Mouse (Mus musculus): ENCODE results near the gene Mvb12a. TPM values are rescaled to one million over a fixed set of nuclear protein-coding genes. Genes with fewer than 3 reads are reported as not detected.

The Mvb12a gene
- 24.0 and 26.3 TPM in 2 replicates for polyA plus RNA-seq (2012; rRNA removed)

GRCm38 (mm10) chr8:71542632-71543343, at the start of gene Mvb12a:
TSS of gene Mvb12a (plus strand) at chr8:71542922.

DNA sequence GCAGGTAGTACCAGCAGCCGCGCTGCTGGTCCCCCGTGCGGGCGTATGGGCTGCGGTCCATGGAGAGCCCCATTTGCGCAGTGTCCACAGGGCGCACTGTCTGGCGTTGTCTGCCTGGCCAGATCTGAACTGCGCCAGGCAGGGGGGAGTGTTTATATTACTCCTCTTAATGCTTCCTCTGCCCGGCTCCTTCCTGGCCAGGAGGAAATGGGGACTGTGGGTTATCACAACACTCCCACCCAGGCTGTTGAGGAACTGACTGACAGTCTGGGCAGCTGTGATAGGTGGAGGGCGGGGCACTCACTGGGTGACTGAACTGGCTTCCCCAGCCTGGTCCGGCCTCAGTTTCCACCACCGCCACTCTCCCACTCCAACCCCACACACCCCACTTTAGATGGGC, 31.1 kb upstream of the Mvb12a start, which contains the start of gene Plvap:
Gene Plvap (minus strand): TSS at position 109 of the 400 bp plus-strand sequence.

GRCm38 (mm10) chr8:71525226-71526050, 17.3 kb upstream of the Mvb12a start, which contains the start of gene Ccdc194:
TSS of gene Ccdc194 (minus strand) at chr8:71525711.

GRCm38 (mm10) chr8:71537028-71537867, 5.5 kb upstream of the Mvb12a start, which contains the start of gene Bst2:
TSS of gene Bst2 (minus strand) at chr8:71537456.

GRCm38 (mm10) chr8:71558071-71558957, 15.6 kb downstream of the Mvb12a start, which contains the start of gene Tmem221:
TSS of gene Tmem221 (minus strand) at chr8:71558871.

DNA sequence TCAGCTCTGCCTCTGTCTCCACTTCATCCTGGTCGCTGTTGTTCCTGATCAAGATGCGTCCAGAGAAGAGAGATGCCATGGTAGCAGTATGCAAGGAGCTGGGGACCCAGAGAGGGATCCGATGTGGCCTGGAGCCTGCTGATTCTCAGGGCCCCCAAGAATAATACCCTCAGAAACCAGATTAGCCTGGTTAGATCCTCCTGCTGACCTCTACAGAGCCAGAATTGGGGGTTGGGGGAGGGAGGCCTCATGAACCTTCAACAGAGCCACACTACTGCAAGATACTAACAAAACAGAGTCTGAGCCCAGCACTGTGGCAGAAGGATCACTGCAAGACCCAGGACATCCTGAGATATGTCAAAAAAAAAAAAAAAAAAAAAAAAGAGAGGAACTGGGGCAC, 23.8 kb downstream of the Mvb12a start, which contains the start of gene Nxnl1:
Gene Nxnl1 (minus strand): TSS at position 101 of the 400 bp plus-strand sequence.

DNA sequence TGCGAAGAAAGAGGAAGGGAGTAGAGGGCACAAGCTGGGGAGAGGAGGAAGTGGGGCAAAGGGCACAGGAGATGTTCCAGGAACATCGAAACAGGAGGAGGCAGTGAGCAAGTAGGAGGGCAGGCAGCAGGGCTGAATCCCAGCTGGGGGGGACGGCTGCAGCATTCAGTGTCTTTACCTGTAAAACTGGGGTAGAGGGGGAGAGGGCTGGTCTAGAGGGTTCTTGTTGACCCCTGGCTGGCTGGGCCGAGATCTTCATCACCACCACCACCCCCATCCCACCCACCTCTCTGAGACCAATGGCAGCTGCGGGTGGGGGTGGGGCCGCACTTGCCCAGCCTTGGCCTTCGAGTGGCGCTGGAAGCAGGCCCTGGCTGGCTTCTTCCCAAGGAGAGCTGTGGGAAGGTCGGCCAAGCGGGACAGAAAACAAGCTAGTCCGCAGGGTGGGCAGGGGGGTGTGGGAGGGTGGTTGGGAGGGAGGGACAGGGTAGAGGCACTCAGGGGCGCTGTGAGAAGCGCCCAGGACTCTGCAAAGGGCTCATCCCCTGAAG, 25.7 kb downstream of the Mvb12a start, which contains the start of gene Slc27a1:
Gene Slc27a1 (plus strand): TSS at position 496 of the 551 bp plus-strand sequence.

DNA sequence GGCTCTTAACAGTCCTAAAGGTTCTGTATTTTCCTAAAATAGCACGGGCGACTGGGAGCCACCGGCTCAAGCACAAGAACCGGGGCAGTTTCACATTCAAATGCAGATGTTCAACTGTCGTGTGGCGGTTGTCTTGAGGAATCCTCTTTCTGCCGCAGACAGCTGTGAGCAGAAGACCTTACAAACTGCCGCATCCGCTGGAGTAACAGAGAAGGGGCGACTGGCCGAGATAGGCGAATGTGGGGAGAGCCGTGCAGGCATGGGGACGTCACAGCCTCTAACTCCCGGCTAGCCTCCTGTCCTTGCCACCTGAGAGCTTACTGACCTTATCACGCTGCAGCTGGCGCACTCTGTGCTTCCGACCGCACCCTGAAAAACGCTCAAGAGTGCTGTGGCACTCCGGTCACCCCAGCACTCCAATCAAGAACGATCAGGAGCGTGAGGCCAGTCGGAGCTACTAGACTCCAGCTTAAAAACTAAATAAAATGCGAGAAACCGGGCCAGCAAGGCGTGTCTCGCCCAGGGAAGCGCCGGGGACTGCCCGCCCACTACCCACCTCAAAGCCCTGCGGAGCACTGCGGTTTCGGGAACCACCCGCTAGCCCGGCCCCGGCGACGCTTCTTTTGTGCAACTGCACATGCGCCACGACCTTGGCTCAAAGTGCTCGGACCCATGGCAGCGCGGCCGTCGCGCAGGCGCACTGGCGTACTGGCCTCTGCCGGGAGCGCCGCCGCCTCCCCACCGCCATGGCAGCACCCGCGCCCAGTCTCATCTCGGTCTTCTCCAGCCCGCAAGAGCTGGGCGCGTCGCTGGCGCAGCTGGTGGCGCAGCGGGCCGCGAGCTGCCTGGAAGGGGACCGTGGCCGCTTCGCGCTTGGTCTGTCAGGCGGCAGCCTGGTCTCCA, 49.0 kb downstream of the Mvb12a start, which contains the start of gene Pgls:
Gene Pgls (plus strand): TSS at position 706 of the 903 bp plus-strand sequence.

DNA sequence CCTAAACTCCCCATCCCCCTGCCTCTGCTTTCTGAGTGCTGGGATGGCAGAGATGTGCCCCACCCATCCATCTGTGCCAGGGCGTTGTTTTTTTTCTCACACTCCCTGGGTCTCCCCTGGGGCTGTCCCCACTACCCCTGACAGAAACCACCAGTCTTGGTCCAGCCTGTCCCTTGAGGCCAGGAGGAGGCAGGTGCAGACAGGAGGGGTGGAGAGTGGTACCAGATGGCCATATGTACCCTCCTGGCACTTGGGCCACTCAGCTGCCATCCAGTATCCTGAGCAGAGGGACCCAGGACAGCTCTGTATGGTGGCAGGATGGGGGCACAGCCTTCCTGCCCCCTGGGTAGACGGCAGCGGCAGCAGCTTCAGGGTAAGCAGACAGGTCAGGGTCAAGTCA, 54.7 kb downstream of the Mvb12a start, which contains the start of gene Fam129c:
Gene Fam129c (plus strand): TSS at position 198 of the 400 bp plus-strand sequence.

Other genes starting within 250 kb of the Mvb12a start
- 53.8 and 56.8 TPM in 2 replicates for gene Use1, start 176.1 kb upstream of the Mvb12a start, polyA plus RNA-seq (2012; rRNA removed)
- 3.0 and 3.1 TPM in 2 replicates for gene Ocel1, start 171.6 kb upstream of the Mvb12a start, polyA plus RNA-seq (2012; rRNA removed)
- gene Nr2f6, start 161.0 kb upstream of the Mvb12a start, polyA plus RNA-seq (2012; rRNA removed): 15.0 and 18.0 TPM in 2 replicates
- gene Ushbp1, start 147.1 kb upstream of the Mvb12a start, polyA plus RNA-seq (2012; rRNA removed): 3.0 and 3.2 TPM in 2 replicates
- gene Babam1, start 146.1 kb upstream of the Mvb12a start, polyA plus RNA-seq (2012; rRNA removed): 51.3 and 56.2 TPM in 2 replicates
- 45.6 and 52.2 TPM in 2 replicates for gene Ankle1, start 136.9 kb upstream of the Mvb12a start, polyA plus RNA-seq (2012; rRNA removed)
- gene Abhd8, start 79.3 kb upstream of the Mvb12a start, polyA plus RNA-seq (2012; rRNA removed): 6.4 and 6.5 TPM in 2 replicates
- gene Mrpl34, start 78.0 kb upstream of the Mvb12a start, polyA plus RNA-seq (2012; rRNA removed): 39.4 and 44.7 TPM in 2 replicates
- gene Dda1, start 73.7 kb upstream of the Mvb12a start, polyA plus RNA-seq (2012; rRNA removed): 21.8 and 25.0 TPM in 2 replicates
- 1.3 and 1.8 TPM in 2 replicates for gene Ano8, start 57.0 kb upstream of the Mvb12a start, polyA plus RNA-seq (2012; rRNA removed)
- gene Gtpbp3, start 54.8 kb upstream of the Mvb12a start, polyA plus RNA-seq (2012; rRNA removed): 8.4 and 8.9 TPM in 2 replicates
- 15.8 TPM in 2 replicates for gene Plvap, start 31.2 kb upstream of the Mvb12a start, polyA plus RNA-seq (2012; rRNA removed)
- 0.12 and 0.18 TPM in 2 replicates for gene Ccdc194, start 17.2 kb upstream of the Mvb12a start, polyA plus RNA-seq (2012; rRNA removed)
- gene Bst2, start 5.5 kb upstream of the Mvb12a start, polyA plus RNA-seq (2012; rRNA removed): 47.6 and 62.9 TPM in 2 replicates
- 0.17 and 0.28 TPM in 2 replicates for gene Tmem221, start 15.9 kb downstream of the Mvb12a start, polyA plus RNA-seq (2012; rRNA removed)
- gene Nxnl1, start 23.7 kb downstream of the Mvb12a start, polyA plus RNA-seq (2012; rRNA removed): not detected in 2 replicates
- gene Slc27a1, start 26.0 kb downstream of the Mvb12a start, polyA plus RNA-seq (2012; rRNA removed): 1.6 and 1.9 TPM in 2 replicates
- gene Pgls, start 49.3 kb downstream of the Mvb12a start, polyA plus RNA-seq (2012; rRNA removed): 40.2 and 45.8 TPM in 2 replicates
- 0.89 and 1.0 TPM in 2 replicates for gene Fam129c, start 54.7 kb downstream of the Mvb12a start, polyA plus RNA-seq (2012; rRNA removed)
- 30.1 and 32.1 TPM in 2 replicates for gene Colgalt1, start 68.1 kb downstream of the Mvb12a start, polyA plus RNA-seq (2012; rRNA removed)
- gene Unc13a, start 128.8 kb downstream of the Mvb12a start, polyA plus RNA-seq (2012; rRNA removed): 0.08 and 0.20 TPM in 2 replicates
- gene Jak3, start 133.4 kb downstream of the Mvb12a start, polyA plus RNA-seq (2012; rRNA removed): 3.4 and 4.0 TPM in 2 replicates
- gene Insl3, start 146.3 kb downstream of the Mvb12a start, polyA plus RNA-seq (2012; rRNA removed): 0.70 and 1.2 TPM in 2 replicates
- 1.7 and 1.9 TPM in 2 replicates for gene B3gnt3, start 158.9 kb downstream of the Mvb12a start, polyA plus RNA-seq (2012; rRNA removed)
- 21.1 and 24.4 TPM in 2 replicates for gene Fcho1, start 182.8 kb downstream of the Mvb12a start, polyA plus RNA-seq (2012; rRNA removed)

Measured in liver, embryonic 14 days (tissue).